Mouse (Mus musculus): ENCODE data around the gene Kars.

DNA sequence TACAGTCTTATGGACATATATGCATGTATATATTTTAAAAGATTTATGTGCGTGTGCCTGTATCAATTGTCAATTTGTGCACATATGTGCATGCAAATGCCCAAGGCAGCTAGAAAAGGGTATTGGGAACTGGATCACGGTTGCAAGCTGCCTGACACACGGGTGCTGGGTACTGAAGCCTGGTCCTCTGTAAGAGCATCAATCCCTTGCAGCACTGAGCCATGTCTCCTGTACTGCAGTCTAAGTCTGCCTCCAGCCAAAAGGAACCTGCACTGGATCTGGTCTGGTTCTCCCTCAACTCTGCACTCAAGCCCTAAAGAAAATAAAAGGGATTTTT lies 18.5 kb downstream of the Kars start:
- no peak for TF ChIP-seq CTCF (IDR thresholded peaks at IDR 0.05; ENCODE audit: insufficient read depth, low read depth, low read length)
- TF ChIP-seq POLR2A (IDR thresholded peaks at IDR 0.05; ENCODE audit: insufficient read depth, low read depth, low read length), result no peak
